Mouse (Mus musculus): Measurements from ENCODE around the gene Gm9936. TPM values are rescaled to one million over a fixed set of nuclear protein-coding genes. Genes with fewer than 3 reads are reported as not detected.
"Not testable (repeated sequence)": the region's sequence is repeated elsewhere in the genome, so short reads cannot be mapped to it uniquely, and the experiment has no call there.

Gene Gm9936
- polyA plus RNA-seq, 1 experiment from 2014 or later: not detected

- H3K27ac ChIP-seq (ENCODE audit: poor library complexity, severe bottlenecking): no peak overlapping the region
- H3K36me3 ChIP-seq: no peaks in the 10 kb centered on the region
- WGBS: 73% methylated on average over 7 of the region's 7 CpGs
These were observed 19.0 kb upstream of the Gm9936 start for GRCm38 (mm10) chr5:114877487-114877886.

DNA sequence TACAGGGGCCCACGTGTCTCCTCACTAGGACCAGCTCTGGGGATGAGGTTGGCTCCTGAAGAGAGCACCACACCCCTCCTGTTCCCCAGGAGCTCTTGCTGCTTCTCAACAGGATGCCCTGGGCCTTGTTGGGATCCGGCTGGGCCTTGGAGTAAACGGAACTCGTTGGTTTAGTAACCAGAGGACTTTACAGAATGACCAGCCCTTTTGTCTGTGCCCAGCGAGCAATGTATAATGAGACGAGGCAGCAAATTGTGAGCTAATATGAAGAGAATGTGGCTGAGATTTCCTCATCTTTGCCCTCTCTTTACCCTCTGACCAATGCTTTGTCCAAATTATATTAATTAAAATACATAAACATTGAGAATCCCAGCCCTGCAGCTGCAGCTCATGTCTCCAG lies 17.8 kb upstream of the Gm9936 start:
- Histone ChIP-seq H3K4me1 (replicated peaks) (peaks cover 13% of the 10 kb centered on the region; the same call in 1 of the 2 replicates), H3K9ac (no peak overlapping the region; the same call in 1 of the 2 replicates), H3K9me3 (replicated peaks) (no peaks in the 10 kb centered on the region), H3K27ac (ENCODE audit: poor library complexity, severe bottlenecking) (no peak overlapping the region), H3K4me2 (no peak overlapping the region), H3K27me3 (replicated peaks) (peaks cover 32% of the 10 kb centered on the region), H3K4me3 (no peak overlapping the region), H3K36me3 (no peaks in the 10 kb centered on the region)
- no peak for ATAC-seq (ENCODE audit: insufficient number of reproducible peaks, low FRiP score)
- WGBS: 55% methylated on average over 6 of the region's 6 CpGs

More at GRCm38 (mm10) chr5:114877487-114877886, 19.0 kb upstream of the Gm9936 start:
- Histone ChIP-seq H3K9me3 (replicated peaks) (no peaks in the 10 kb centered on the region), H3K9ac (no peak overlapping the region), H3K27me3 (replicated peaks) (peaks cover 34% of the 10 kb centered on the region), H3K4me2 (no peak overlapping the region), H3K4me3 (no peak overlapping the region), H3K4me1 (replicated peaks) (peaks cover 13% of the 10 kb centered on the region; the same call in 1 of the 2 replicates)
- ATAC-seq (ENCODE audit: insufficient number of reproducible peaks, low FRiP score): no peak

GRCm38 (mm10) chr5:114875858-114876257 lies 17.4 kb upstream of the Gm9936 start:
- 45% methylated on average over 6 of the region's 6 CpGs for WGBS
- ATAC-seq (ENCODE audit: insufficient number of reproducible peaks, low FRiP score): no peak
- Histone ChIP-seq H3K4me3 (no peak overlapping the region), H3K36me3 (no peaks in the 10 kb centered on the region), H3K9ac (no peak overlapping the region; the same call in 1 of the 2 replicates), H3K9me3 (replicated peaks) (no peaks in the 10 kb centered on the region), H3K27ac (ENCODE audit: poor library complexity, severe bottlenecking) (no peak overlapping the region), H3K4me1 (replicated peaks) (peaks cover 13% of the 10 kb centered on the region; the same call in 1 of the 2 replicates), H3K4me2 (peak overlapping the region; percentile 30), H3K27me3 (replicated peaks) (peaks cover 36% of the 10 kb centered on the region)

DNA sequence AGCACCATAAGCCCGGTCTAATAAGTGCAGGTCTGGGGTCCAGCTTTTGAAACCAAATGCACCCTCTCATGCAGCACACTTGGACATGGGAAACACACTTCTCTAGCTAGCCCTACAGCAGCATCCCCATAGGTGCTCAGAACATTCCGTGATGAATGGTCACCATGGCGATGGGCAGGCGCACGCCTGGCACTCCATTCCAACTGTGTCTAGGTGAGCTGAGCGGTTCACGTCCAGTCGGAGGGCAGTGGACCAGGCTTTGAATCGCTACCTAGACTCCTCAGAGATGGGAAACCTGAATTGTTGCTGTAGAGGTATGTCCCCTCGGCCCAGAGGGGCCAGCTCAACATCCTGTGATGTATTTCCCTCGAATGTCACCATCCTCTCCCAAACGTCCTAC lies 6.8 kb upstream of the Gm9936 start:
- H3K9me3 ChIP-seq (replicated peaks): peaks cover 14% of the 10 kb centered on the region
- H3K27me3 ChIP-seq (replicated peaks): 0 out of 2 replicates have a peak, but pooled peaks cover 8% of the 10 kb centered on the region
- H3K27ac ChIP-seq (ENCODE audit: poor library complexity, severe bottlenecking): no peak overlapping the region
- H3K4me2 ChIP-seq: no peak overlapping the region
- H3K4me3 ChIP-seq: no peak overlapping the region
- WGBS: 85% methylated on average over 12 of the region's 12 CpGs
- H3K9ac ChIP-seq: no peak overlapping the region
- H3K4me1 ChIP-seq (replicated peaks): no peaks in the 10 kb centered on the region
- H3K36me3 ChIP-seq: no peaks in the 10 kb centered on the region
- ATAC-seq (ENCODE audit: insufficient number of reproducible peaks, low FRiP score): no peak

- Histone ChIP-seq H3K4me1 (replicated peaks) (no peaks in the 10 kb centered on the region), H3K9ac (no peak overlapping the region), H3K4me2 (no peak overlapping the region), H3K4me3 (no peak overlapping the region), H3K9me3 (replicated peaks) (peaks cover 14% of the 10 kb centered on the region), H3K36me3 (no peaks in the 10 kb centered on the region), H3K27me3 (replicated peaks) (peaks cover 12% of the 10 kb centered on the region; the same call in 1 of the 2 replicates), H3K27ac (ENCODE audit: poor library complexity, severe bottlenecking) (no peak overlapping the region)
- WGBS: 79% methylated on average over 7 of the region's 7 CpGs
- ATAC-seq (ENCODE audit: insufficient number of reproducible peaks, low FRiP score): no peak
These were observed 6.3 kb upstream of the Gm9936 start for GRCm38 (mm10) chr5:114864813-114865212.

- Histone ChIP-seq H3K36me3 (no peaks in the 10 kb centered on the region), H3K9ac (no peak overlapping the region), H3K27me3 (replicated peaks) (peaks cover 41% of the 10 kb centered on the region), H3K27ac (ENCODE audit: poor library complexity, severe bottlenecking) (no peak overlapping the region), H3K4me2 (no peak overlapping the region), H3K4me3 (no peak overlapping the region), H3K4me1 (replicated peaks) (no peaks in the 10 kb centered on the region), H3K9me3 (replicated peaks) (no peaks in the 10 kb centered on the region)
- ATAC-seq (ENCODE audit: insufficient number of reproducible peaks, low FRiP score): no peak
- 72% methylated on average over 6 of the region's 6 CpGs for WGBS
These were observed 3.2 kb upstream of the Gm9936 start for GRCm38 (mm10) chr5:114861730-114862129.

DNA sequence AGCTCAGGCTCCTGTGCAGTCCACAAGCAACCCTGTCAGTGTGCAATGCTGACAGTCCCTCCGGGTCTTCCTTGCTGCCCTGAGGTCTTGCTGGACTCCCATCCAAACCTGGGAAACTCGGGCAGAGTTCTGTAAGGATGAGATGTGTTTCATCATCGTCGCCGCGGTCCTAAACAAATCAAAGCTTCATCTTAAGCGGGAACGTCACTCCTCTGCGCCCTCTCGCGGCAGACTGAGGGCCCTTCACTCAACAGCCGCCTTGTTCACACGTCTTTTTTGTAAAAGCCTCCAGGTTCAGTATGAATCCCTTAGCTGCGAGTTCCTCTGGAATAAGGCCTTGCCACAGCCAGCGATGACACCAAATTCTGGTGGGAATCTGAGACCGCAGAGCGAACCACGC lies 771 bp upstream of the Gm9936 start:
- WGBS: 5% methylated on average over 18 of the region's 18 CpGs

DNA sequence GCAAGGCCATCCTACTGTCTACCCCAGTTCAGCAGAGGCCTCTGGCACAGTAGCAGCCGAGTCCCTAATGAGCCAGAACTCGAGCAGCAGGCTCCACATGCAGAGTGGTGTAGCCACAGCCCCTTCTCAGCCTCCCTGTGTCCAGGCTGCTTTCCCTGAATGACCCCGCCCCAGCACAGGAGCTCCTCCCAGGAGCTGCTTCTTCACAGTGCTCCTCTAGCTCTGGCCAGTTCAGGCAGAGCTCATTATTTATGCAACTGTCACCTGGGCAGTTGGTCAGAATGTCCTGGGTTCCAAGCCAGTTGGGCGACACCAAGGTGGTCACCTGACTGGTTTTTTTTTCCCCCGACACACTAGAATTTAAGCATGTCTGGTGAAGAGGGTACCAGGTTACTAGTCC lies 5.1 kb downstream of the Gm9936 start, which contains the start of gene 4930519G04Rik:
Gene 4930519G04Rik, plus strand, starts transcription at position 301 of the 400 bp plus-strand sequence.
- not testable (repeated sequence) for H3K4me1 ChIP-seq (replicated peaks); ATAC-seq (ENCODE audit: insufficient number of reproducible peaks, low FRiP score); H3K9me3 ChIP-seq (replicated peaks); H3K4me3 ChIP-seq; H3K4me2 ChIP-seq; H3K36me3 ChIP-seq; H3K27ac ChIP-seq (ENCODE audit: poor library complexity, severe bottlenecking); H3K9ac ChIP-seq
- 80% methylated on average over 3 of the region's 5 CpGs for WGBS
- peaks cover 45% of the 10 kb centered on the region for H3K27me3 ChIP-seq (replicated peaks)

More for the DNA sequence above, 771 bp upstream of the Gm9936 start:
- Histone ChIP-seq H3K9ac (peak overlapping the region; percentile 50; the same call in 1 of the 2 replicates), H3K4me1 (replicated peaks) (no peaks in the 10 kb centered on the region), H3K36me3 (no peaks in the 10 kb centered on the region), H3K27ac (ENCODE audit: poor library complexity, severe bottlenecking) (no peak overlapping the region), H3K4me2 (peak overlapping the region; percentile 67), H3K9me3 (replicated peaks) (no peaks in the 10 kb centered on the region), H3K4me3 (peak overlapping the region; percentile 32), H3K27me3 (replicated peaks) (peaks cover 47% of the 10 kb centered on the region)
- no peak for ATAC-seq (ENCODE audit: insufficient number of reproducible peaks, low FRiP score)

DNA sequence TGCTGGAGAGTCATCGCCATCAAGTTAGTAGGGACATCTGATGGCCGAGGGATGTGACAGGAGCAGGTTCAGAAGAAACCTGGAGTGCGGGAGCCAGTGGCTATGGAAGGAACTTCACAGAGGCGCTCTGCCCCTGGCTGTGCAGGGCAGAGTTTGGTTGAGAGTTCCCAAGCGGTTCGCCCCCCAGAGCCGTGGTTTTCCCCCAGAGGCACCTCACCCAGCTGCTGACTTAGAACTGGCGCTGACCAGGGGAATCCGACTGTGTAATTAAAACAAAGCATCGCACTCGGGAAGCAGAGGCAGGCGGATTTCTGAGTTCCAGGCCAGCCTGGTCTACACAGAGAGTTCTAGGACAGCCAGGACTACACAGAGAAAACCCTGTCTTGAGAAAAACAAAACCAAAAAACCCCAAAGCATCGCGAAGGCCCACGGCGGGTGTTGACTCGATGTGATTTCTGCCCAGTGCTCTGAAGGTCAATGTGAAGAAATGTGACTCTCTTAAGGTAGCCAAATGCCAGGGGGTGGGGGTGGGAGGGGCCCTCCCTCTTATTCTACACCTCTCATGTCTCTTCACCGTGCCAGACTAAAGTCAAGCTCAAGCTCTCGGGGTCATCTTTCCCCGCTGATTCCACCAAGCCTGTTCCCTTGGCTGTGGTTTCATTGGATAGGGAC lies 6.8 kb downstream of the Gm9936 start:
- 73% methylated on average over 20 of the region's 20 CpGs for WGBS
- Histone ChIP-seq H3K9me3 (replicated peaks) (no peaks in the 10 kb centered on the region), H3K4me1 (replicated peaks) (no peaks in the 10 kb centered on the region), H3K36me3 (no peaks in the 10 kb centered on the region), H3K4me2 (no peak overlapping the region), H3K9ac (no peak overlapping the region), H3K27me3 (replicated peaks) (peaks cover 29% of the 10 kb centered on the region), H3K4me3 (no peak overlapping the region), H3K27ac (ENCODE audit: poor library complexity, severe bottlenecking) (no peak overlapping the region)
- no peak for ATAC-seq (ENCODE audit: insufficient number of reproducible peaks, low FRiP score)

GRCm38 (mm10) chr5:114844371-114844770 lies 14.1 kb downstream of the Gm9936 start:
- not testable (repeated sequence) for H3K9me3 ChIP-seq (replicated peaks); H3K4me1 ChIP-seq (replicated peaks); H3K4me2 ChIP-seq; H3K27ac ChIP-seq (ENCODE audit: poor library complexity, severe bottlenecking); ATAC-seq (ENCODE audit: insufficient number of reproducible peaks, low FRiP score); H3K36me3 ChIP-seq; H3K4me3 ChIP-seq; H3K9ac ChIP-seq
- H3K27me3 ChIP-seq (replicated peaks): peaks cover 25% of the 10 kb centered on the region; the same call in 1 of the 2 replicates
- WGBS: 70% methylated on average over 2 of the region's 2 CpGs

DNA sequence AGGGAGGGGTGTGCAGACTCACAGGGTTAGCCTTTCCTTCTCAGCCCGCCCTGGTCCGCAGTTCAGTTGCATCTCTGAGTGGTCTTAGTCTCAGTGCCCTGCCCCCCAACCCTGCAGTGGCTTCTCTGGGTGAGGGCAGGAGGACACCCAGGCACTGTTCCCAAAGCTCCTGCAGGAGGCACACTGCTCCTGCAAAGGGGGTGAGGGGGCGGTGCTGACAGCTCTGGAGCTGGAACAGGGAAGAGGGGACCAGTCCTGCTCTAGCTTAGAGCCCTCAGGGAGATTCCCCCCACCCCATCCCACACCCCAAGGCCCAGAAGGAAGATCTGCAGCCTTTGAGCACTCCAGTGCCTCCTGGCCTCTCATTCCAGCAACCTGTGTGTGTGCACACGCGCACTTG lies 15.8 kb downstream of the Gm9936 start:
- no peaks in the 10 kb centered on the region for H3K9me3 ChIP-seq (replicated peaks)
- no peak overlapping the region for H3K4me2 ChIP-seq
- 59% methylated on average over 5 of the region's 5 CpGs for WGBS
- H3K27ac ChIP-seq (ENCODE audit: poor library complexity, severe bottlenecking): no peak overlapping the region
- H3K4me3 ChIP-seq: no peak overlapping the region
- H3K36me3 ChIP-seq: no peaks in the 10 kb centered on the region
- peaks cover 4% of the 10 kb centered on the region for H3K4me1 ChIP-seq (replicated peaks)
- peaks cover 16% of the 10 kb centered on the region; the same call in 1 of the 2 replicates for H3K27me3 ChIP-seq (replicated peaks)
- no peak overlapping the region for H3K9ac ChIP-seq
- ATAC-seq (ENCODE audit: insufficient number of reproducible peaks, low FRiP score): no peak
